Mouse (Mus musculus): ENCODE data around the gene Soat2.

Gene Soat2

GRCm38 (mm10) chr15:102191699-102192098, 41.4 kb downstream of the Soat2 start:
- DNase-seq (ENCODE audit: low spot score) = no peak

GRCm38 (mm10) chr15:102192271-102192812, 42.0 kb downstream of the Soat2 start:
- DNase-seq (ENCODE audit: low spot score) = no peak

DNA sequence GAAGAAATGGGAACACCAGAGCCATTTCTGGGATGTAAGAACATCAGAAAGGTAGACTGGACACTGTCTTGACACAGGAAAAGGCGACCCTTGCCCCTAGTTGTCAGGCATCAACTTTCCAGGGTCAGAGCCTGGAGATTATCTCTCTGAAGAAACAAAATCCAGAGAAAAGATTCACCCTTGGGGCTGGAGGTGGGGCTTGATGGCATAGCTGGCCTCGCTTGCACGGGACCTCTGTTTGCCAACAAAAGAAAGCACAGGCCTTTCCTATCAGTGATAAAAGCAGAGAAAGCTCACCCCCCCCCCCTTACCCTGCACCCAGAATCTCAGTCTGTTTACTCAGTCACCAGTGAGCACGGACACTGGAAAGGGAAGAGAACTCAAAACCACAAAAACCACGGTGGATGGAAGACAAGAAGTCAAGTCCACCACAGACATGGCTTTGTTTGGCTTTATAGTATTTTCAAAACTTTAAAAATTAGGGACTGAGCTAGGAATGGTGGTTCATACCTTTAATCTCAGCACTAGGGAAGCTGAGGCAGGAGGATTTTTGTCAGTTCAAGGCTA, 42.6 kb downstream of the Soat2 start:
- DNase-seq (ENCODE audit: low spot score) = no peak

- no peak for DNase-seq (ENCODE audit: low spot score)
Measured at GRCm38 (mm10) chr15:102193652-102194051, 43.3 kb downstream of the Soat2 start.

DNA sequence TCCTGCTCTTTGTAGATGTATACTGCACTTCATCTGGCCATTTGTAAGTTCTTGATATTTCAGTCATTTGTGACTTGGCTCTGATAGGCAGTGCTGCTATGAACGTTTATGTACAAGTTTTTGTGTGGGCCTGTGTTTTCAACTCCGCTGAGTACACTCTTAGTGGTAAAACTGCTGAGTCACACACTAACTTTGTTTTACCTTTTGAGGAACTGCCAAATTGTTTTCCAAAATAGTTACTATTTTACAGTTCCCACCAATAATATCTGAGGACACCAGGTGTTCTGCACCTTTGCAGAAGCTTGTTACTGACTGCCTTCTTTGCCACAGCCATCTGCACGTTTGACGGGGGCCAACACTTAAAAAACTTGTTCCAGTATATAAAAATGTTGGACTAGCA, 44.1 kb downstream of the Soat2 start:
- no peak for DNase-seq (ENCODE audit: low spot score)

DNA sequence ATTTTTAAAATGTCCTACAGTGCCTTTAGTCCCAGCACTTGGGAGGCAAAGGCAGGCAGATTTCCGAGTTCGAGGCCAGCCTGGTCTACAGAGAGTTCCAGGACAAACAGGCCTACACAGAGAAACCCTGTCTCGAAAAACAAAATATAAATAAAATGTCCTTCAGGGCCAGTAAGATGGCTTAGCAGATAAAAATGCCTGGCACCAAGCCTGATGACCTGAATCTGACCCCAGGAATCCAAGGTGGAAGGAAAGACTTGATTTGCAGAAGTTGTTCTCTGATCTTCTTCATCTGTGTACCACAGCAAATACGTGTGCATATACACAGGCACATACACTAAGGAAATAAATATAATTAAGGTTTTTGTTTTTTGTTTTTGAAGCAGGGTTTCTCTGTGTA, 45.0 kb downstream of the Soat2 start:
- DNase-seq (ENCODE audit: low spot score) = no peak

DNA sequence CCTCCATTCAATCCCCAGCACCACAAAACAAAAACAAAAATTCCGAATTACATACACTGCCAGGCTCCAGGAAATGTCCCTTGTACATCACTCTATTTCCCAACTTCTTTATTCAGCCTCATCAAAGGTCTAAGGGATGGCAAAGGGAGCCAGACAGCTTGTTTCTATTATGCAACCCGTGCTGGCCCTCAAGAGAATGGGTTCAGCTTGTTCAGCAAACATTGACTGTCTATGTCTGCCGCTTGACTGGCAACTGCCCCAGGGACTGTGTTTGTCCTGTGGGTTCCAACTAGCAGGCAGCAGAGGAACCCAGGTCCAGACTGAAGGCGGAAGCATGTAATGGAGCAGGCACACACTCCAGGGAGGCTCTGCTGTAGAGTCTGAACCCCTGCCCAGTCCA, 48.5 kb downstream of the Soat2 start:
- no peak for DNase-seq (ENCODE audit: low spot score)

GRCm38 (mm10) chr15:102202971-102203834, 52.9 kb downstream of the Soat2 start, which contains the start of gene Zfp740:
Gene Zfp740, plus strand, starts transcription at chr15:102203249.
- DNase-seq (ENCODE audit: low spot score) = peak; percentile 95

DNA sequence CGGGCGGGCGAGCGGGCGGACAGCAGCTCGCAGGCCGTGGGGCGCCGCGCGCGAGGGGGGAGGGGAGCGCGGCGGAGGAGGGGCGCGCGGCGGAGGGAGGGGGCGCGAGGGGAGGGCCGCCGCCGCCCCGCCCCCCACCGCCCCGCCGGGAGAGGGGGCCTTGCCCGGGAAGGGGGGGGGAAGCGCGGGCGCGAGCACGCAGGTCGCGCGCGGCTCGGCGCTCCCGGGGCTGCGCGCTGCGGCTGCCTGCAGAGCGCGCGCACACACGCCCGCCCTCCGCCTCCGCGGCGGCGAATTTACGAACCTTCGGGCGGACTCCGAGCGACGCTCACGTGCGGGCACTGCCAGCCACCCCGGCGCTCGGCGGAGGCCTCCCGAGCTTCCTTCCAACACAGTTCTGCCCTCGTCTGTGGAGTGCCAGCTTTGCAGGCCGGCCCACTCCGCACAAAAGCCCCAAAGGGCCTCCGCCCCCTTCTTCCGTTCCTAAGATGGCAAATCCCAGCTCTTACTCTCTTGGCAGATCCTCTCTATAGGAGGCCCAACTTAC, 53.6 kb downstream of the Soat2 start:
- DNase-seq (ENCODE audit: low spot score) = peak; percentile 64

DNA sequence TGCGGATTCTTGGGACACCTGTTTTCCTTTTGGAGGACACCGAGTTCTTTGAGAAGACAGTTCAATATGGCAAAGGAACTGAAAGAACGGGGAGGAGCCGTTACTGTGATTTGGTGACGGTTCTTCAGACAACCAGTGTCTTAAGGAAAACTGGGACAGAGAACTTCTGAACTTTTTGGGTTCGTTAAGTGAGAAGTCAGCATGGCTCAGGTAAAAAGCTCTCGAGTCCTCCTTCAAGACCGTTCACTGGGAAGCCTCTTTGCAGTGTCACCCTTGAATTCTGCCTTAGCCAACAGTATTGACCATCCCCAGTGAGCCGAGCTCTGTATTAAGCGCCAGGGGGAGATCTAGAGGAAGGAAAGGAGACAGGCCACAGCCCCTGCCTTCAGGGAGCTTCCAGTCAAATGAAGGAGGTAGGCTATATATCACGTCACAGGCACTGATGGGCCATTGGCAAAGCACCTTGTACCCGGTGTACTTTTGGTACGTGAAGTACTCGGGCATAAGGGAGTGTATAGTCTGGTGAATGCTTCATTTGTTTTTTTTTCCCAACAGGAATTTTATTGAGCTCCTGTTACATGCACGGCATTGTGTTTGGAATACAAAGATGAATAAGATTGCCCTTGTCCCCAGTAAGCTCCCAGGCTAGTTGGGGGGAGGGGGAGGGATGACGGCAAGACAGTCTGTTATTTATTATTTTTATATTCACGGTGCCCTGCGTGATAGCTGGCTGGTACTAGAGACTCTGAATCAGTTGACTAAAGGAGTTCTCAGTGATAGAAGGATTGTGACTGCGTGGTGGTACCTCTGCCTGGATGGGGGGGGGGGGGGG, 54.6 kb downstream of the Soat2 start, which contains the start of gene Csad:
Gene Csad (minus strand): TSS at position 51 of the 832 bp plus-strand sequence.
- DNase-seq (ENCODE audit: low spot score) = no peak

GRCm38 (mm10) chr15:102205779-102206178, 55.5 kb downstream of the Soat2 start:
- DNase-seq (ENCODE audit: low spot score) = peak; percentile 62

DNA sequence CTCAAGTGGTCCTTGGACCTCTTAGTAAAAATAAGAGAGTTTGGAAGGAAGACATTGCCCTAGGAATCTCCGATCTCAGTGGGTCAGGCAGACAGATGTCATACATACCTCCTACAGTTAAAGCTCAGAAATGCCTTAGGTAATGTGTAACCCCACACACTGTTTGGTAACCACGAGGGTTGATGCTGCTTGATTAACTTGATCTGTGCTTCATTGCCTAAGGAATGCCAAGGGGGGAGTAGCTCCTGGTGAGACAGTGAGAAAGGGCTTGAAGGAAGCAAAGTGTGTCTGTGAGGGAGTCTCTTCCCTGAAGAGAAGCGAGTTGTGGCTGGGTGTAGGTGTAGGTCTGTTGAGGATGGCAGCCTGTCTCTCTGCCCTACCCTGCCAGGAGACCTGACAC, 57.0 kb downstream of the Soat2 start:
- no peak for DNase-seq (ENCODE audit: low spot score)

DNA sequence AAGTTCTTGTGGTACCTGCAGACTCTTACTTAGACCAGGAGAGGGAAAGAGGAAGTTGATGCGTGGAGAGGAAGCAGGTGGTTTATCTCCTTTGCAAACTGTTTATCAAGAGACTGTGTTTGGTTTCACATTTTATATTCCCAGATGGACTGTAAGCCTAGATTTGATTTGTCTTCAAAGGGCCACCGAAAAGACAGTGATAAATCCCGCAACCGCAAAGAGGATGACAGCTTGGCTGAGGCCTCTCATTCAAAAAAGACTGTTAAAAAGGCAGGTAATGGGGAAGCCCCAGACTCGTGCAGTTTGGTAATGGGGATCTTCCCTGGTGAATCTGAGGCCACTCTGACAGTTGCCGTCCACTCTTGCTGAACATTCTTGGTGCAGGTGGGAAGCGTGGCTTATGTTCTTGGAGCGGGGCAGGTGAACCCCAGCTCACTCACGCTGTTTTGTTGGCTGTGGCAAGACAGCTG, 57.8 kb downstream of the Soat2 start:
- no peak for DNase-seq (ENCODE audit: low spot score)

- no peak for DNase-seq (ENCODE audit: low spot score)
Measured at GRCm38 (mm10) chr15:102209114-102209513, 58.8 kb downstream of the Soat2 start.

DNA sequence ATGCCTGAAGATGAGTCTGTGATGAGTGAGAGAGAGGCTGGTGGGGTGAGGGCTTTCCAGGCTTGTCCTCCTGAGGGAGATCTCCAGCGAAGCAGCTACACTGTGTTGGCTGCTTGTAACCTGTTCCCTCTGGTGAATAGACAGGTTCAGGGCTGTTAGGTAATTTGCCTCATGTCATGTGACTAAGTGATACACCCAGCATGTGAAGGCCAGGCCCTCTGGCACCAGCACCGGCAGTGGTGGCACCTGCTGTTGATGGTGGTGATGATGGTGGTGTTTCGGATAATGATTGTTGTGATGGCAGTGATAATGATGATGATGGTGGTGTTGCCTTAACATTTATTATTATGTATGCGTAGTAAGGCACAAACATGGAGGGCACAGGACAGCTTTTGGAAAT, 60.5 kb downstream of the Soat2 start:
- DNase-seq (ENCODE audit: low spot score) = no peak

DNA sequence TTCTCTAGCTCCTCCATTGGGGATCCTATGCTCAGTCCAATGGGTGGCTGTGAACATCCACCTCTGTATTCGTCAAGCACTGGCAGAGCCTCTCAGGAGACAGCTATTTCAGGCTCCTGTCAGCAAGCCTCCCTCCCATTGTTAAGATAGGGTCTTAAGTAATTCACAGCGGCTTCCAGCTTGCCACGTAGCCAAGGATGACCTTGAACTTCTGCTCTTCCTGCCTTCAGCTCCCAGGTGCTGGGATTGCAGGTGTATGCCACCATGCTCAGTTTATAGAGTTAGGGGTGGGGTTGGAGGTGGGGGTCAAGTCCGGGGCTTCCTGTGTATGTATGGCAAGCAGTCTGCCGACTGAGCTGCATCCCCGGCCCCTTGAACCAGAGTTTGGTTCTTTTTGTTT, 61.6 kb downstream of the Soat2 start:
- no peak for DNase-seq (ENCODE audit: low spot score)
